Comparison of ENCODE assay signal across 36 mouse cellular contexts in genomic region chr5:128978957-128979356, GRCm38 (mm10). TPM values are rescaled to one million over a fixed set of nuclear protein-coding genes. Genes with fewer than 3 reads are reported as not detected.
A peak's percentile ranks its signal among the peaks of the same experiment; 100 is the strongest.
DNase-seq lines count a peak whose midpoint lies in the region; ATAC-seq and TF ChIP-seq lines count a peak whose summit lies in the region.
"Had no signal": no experiment of that assay in that cellular context is flagged by ENCODE, and none has a peak within 500 bp of the region (broad histone marks: within the 10 kb centered on the region; RNA-seq: fewer than 3 reads in every experiment).

No protein-coding gene starts in this region.

- no peaks in the 10 kb centered on the region for H3K36me3 ChIP-seq in forebrain, postnatal 0 days (ENCODE audit: insufficient read depth)
- no peaks in the 10 kb centered on the region for H3K36me3 ChIP-seq in forebrain, embryonic 16.5 days (ENCODE audit: control insufficient read depth, insufficient read depth)
- no peaks in the 10 kb centered on the region for H3K36me3 ChIP-seq in liver, embryonic 14.5 days (replicated peaks; ENCODE audit: control insufficient read depth, insufficient read depth, low read depth)
- H3K36me3 ChIP-seq in liver, embryonic 11.5 days (ENCODE audit: control insufficient read depth, insufficient read depth, low read length) = no peaks in the 10 kb centered on the region
- no peaks in the 10 kb centered on the region for H3K36me3 ChIP-seq in E14TG2a.4 (ENCODE audit: insufficient read depth, low read length)
- H3K36me3 ChIP-seq in heart, embryonic 12.5 days = no peaks in the 10 kb centered on the region
- H3K36me3 ChIP-seq: embryonic facial prominence, embryonic 10.5 days; embryonic facial prominence, embryonic 15.5 days; forebrain, embryonic 12.5 days; heart, embryonic 10.5 days; limb, embryonic 13.5 days; stomach, embryonic 15.5 days had no signal

- TF ChIP-seq CTCF in forebrain, postnatal 0 days (IDR thresholded peaks at IDR 0.05; ENCODE audit: low read depth) = 0 out of 2 replicates have a peak, but pooled peaks have one; percentile 14
- peak; percentile 38 for TF ChIP-seq CTCF in liver, embryonic 14.5 days (IDR thresholded peaks at IDR 0.05; ENCODE audit: low read depth)
- TF ChIP-seq CTCF in E14TG2a.4 (conservative IDR thresholded peaks at IDR 0.05; ENCODE audit: low read length) = peak; percentile 70

- H3K4me2 ChIP-seq in forebrain, postnatal 0 days (ENCODE audit: low read depth) = no peak overlapping the region
- H3K4me2 ChIP-seq in forebrain, embryonic 16.5 days (ENCODE audit: low read length) = no peak overlapping the region
- no peak overlapping the region for H3K4me2 ChIP-seq in liver, embryonic 14.5 days (ENCODE audit: low read depth)
- no peak overlapping the region for H3K4me2 ChIP-seq in liver, embryonic 11.5 days
- H3K4me2 ChIP-seq in heart, embryonic 12.5 days = no peak overlapping the region
- H3K4me2 ChIP-seq: embryonic facial prominence, embryonic 15.5 days; forebrain, embryonic 12.5 days; hindbrain, embryonic 14.5 days; limb, embryonic 13.5 days; stomach, embryonic 15.5 days had no signal

- WGBS in forebrain, postnatal 0 days = 97% methylated on average over 7 of the region's 7 CpGs
- 100% methylated on average over 7 of the region's 7 CpGs for WGBS in forebrain, embryonic 16.5 days
- 86% methylated on average over 7 of the region's 7 CpGs for WGBS in liver, embryonic 14.5 days (ENCODE audit: insufficient replicate concordance)
- 94% methylated on average over 7 of the region's 7 CpGs for WGBS in liver, embryonic 11.5 days
- WGBS in heart, embryonic 12.5 days = 95% methylated on average over 7 of the region's 7 CpGs

- no peaks in the 10 kb centered on the region for H3K4me1 ChIP-seq in forebrain, postnatal 0 days (ENCODE audit: insufficient read depth)
- no peaks in the 10 kb centered on the region; the same call in 1 of the 2 replicates for H3K4me1 ChIP-seq in forebrain, embryonic 16.5 days (replicated peaks; ENCODE audit: control insufficient read depth, insufficient read depth, low read length)
- 0 out of 4 replicates have a peak, but pooled peaks cover 0 to 2% of the 10 kb centered on the region in 2 experiments for H3K4me1 ChIP-seq in liver, embryonic 14.5 days (replicated peaks; ENCODE audit: control insufficient read depth in 2 of 2, insufficient read depth in 2 of 2, low read length in 1 of 2)
- H3K4me1 ChIP-seq in liver, embryonic 11.5 days (replicated peaks; ENCODE audit: control insufficient read depth, insufficient read depth, low read length) = no peaks in the 10 kb centered on the region
- peaks cover 30% of the 10 kb centered on the region for H3K4me1 ChIP-seq in E14TG2a.4 (replicated peaks; ENCODE audit: low read depth, low read length)
- no peaks in the 10 kb centered on the region for H3K4me1 ChIP-seq in heart, embryonic 12.5 days (replicated peaks)
- H3K4me1 ChIP-seq: heart, embryonic 10.5 days; limb, embryonic 13.5 days; stomach, embryonic 15.5 days had no signal

- H3K4me3 ChIP-seq in forebrain, postnatal 0 days (ENCODE audit: low read depth, low read length) = no peak overlapping the region
- H3K4me3 ChIP-seq in forebrain, embryonic 16.5 days (replicated peaks; ENCODE audit: low read length) = no peak overlapping the region
- no peak overlapping the region for H3K4me3 ChIP-seq in liver, embryonic 14.5 days (ENCODE audit: insufficient read depth in 1 of 2, low read depth in 2 of 2, low read length in 2 of 2)
- H3K4me3 ChIP-seq in liver, embryonic 11.5 days (ENCODE audit: low read depth, low read length) = no peak overlapping the region
- H3K4me3 ChIP-seq in E14TG2a.4 (replicated peaks; ENCODE audit: low read length) = no peak overlapping the region
- no peak overlapping the region for H3K4me3 ChIP-seq in heart, embryonic 12.5 days
- H3K4me3 ChIP-seq: embryonic facial prominence, embryonic 10.5 days; embryonic facial prominence, embryonic 15.5 days; forebrain, embryonic 12.5 days; heart, embryonic 10.5 days; left cerebral cortex, adult 2 months; limb, embryonic 13.5 days; stomach, embryonic 15.5 days had no signal

- no peak overlapping the region for H3K9ac ChIP-seq in forebrain, postnatal 0 days
- H3K9ac ChIP-seq in forebrain, embryonic 16.5 days (replicated peaks; ENCODE audit: low read depth, low read length) = no peak overlapping the region
- H3K9ac ChIP-seq in liver, embryonic 14.5 days (replicated peaks) = no peak overlapping the region
- no peak overlapping the region for H3K9ac ChIP-seq in liver, embryonic 11.5 days (ENCODE audit: low read depth, low read length)
- H3K9ac ChIP-seq in heart, embryonic 12.5 days = no peak overlapping the region
- H3K9ac ChIP-seq: embryonic facial prominence, embryonic 15.5 days; forebrain, embryonic 12.5 days; hindbrain, embryonic 14.5 days; limb, embryonic 13.5 days; stomach, embryonic 15.5 days had no signal

- H3K27me3 ChIP-seq in forebrain, postnatal 0 days (ENCODE audit: insufficient read depth, low read length) = no peaks in the 10 kb centered on the region
- H3K27me3 ChIP-seq in forebrain, embryonic 16.5 days (replicated peaks; ENCODE audit: control insufficient read depth, insufficient read depth, low read length) = peaks cover 3% of the 10 kb centered on the region; the same call in 1 of the 2 replicates
- H3K27me3 ChIP-seq in liver, embryonic 14.5 days (ENCODE audit: control insufficient read depth, insufficient read depth, low read length) = no peaks in the 10 kb centered on the region
- H3K27me3 ChIP-seq in liver, embryonic 11.5 days (replicated peaks; ENCODE audit: control insufficient read depth, insufficient read depth, low read length) = no peaks in the 10 kb centered on the region
- H3K27me3 ChIP-seq in E14TG2a.4 (ENCODE audit: insufficient read depth, low read length) = no peaks in the 10 kb centered on the region; the same call in 1 of the 2 replicates
- no peaks in the 10 kb centered on the region for H3K27me3 ChIP-seq in heart, embryonic 12.5 days (replicated peaks)
- H3K27me3 ChIP-seq: CH12.LX; embryonic facial prominence, embryonic 15.5 days; forebrain, embryonic 12.5 days; limb, embryonic 13.5 days; stomach, embryonic 15.5 days had no signal

- no peak for TF ChIP-seq EP300 in liver, embryonic 14.5 days (IDR thresholded peaks at IDR 0.05; ENCODE audit: low read depth)

- ATAC-seq in forebrain, postnatal 0 days = no peak
- ATAC-seq in forebrain, embryonic 16.5 days = no peak
- ATAC-seq in liver, embryonic 14.5 days (ENCODE audit: insufficient read depth) = no peak
- no peak for ATAC-seq in liver, embryonic 11.5 days (replicated peaks; ENCODE audit: low FRiP score)
- no peak for ATAC-seq in heart, embryonic 12.5 days (ENCODE audit: insufficient number of reproducible peaks, low FRiP score)
- ATAC-seq: lung, postnatal 0 days had no signal

- H3K27ac ChIP-seq in forebrain, postnatal 0 days (ENCODE audit: low read depth, low read length) = no peak overlapping the region
- H3K27ac ChIP-seq in forebrain, embryonic 16.5 days (ENCODE audit: low read length) = no peak overlapping the region
- H3K27ac ChIP-seq in liver, embryonic 14.5 days = no peak overlapping the region
- H3K27ac ChIP-seq in liver, embryonic 11.5 days (ENCODE audit: low read depth, low read length) = no peak overlapping the region
- H3K27ac ChIP-seq in heart, embryonic 12.5 days (ENCODE audit: poor library complexity, severe bottlenecking) = no peak overlapping the region
- H3K27ac ChIP-seq: embryonic facial prominence, embryonic 10.5 days; embryonic facial prominence, embryonic 15.5 days; forebrain, embryonic 12.5 days; heart, embryonic 10.5 days; hindbrain, embryonic 14.5 days; left cerebral cortex, adult 2 months; limb, embryonic 13.5 days; macrophage; stomach, embryonic 15.5 days had no signal

- H3K9me3 ChIP-seq in forebrain, postnatal 0 days (ENCODE audit: low read length) = peaks cover 2% of the 10 kb centered on the region; the same call in 1 of the 2 replicates
- H3K9me3 ChIP-seq in forebrain, embryonic 16.5 days (ENCODE audit: control insufficient read depth, low read length) = no peaks in the 10 kb centered on the region
- no peaks in the 10 kb centered on the region for H3K9me3 ChIP-seq in liver, embryonic 14.5 days (ENCODE audit: control insufficient read depth, low read length)
- H3K9me3 ChIP-seq in liver, embryonic 11.5 days (ENCODE audit: control insufficient read depth, low read length) = peaks cover 5% of the 10 kb centered on the region; the same call in 1 of the 2 replicates
- no peaks in the 10 kb centered on the region for H3K9me3 ChIP-seq in E14TG2a.4 (ENCODE audit: low read length)
- peaks cover 5% of the 10 kb centered on the region; the same call in 1 of the 2 replicates for H3K9me3 ChIP-seq in heart, embryonic 12.5 days (replicated peaks)
- H3K9me3 ChIP-seq: embryonic facial prominence, embryonic 10.5 days; embryonic facial prominence, embryonic 15.5 days; forebrain, embryonic 12.5 days; heart, embryonic 10.5 days; stomach, embryonic 15.5 days had no signal

- no peak for DNase-seq in forebrain, postnatal 0 days
- no peak for DNase-seq in liver, embryonic 14.5 days (ENCODE audit: low read depth in 3 of 3, low spot score in 3 of 3)
- no peak for DNase-seq in liver, embryonic 11.5 days (ENCODE audit: low spot score)
- DNase-seq in ZHBTc4 (ENCODE audit: low read depth, low spot score) = peak; percentile 70
- no peak for DNase-seq in frontal cortex, postnatal 25 days (ENCODE audit: low spot score in 2 of 2)
- DNase-seq: adrenal gland, adult 8-10 months; cerebellum, adult 8-10 months; cerebellum, postnatal 25 days; gastrocnemius, postnatal 25 days; heart, adult 11 months; heart, postnatal 36 days; kidney, adult 8-10 months; kidney, postnatal 10 days; midbrain, embryonic 14.5 days; right cerebral cortex, postnatal 25 days; thymus, adult 2 months; thymus, postnatal 36 days had no signal

RNA-seq across cellular contexts. Expression of gene Rimbp2, which starts 25.7 kb away (rescaled TPM):
- total RNA-seq in forebrain, postnatal 0 days (2014; rRNA removed) = 18.8 and 25.6 TPM in 2 replicates
- polyA plus RNA-seq in forebrain, postnatal 0 days (2015; fragmentation: Nextera tagmentation; extraction: Ambion mirVana) = 3.9 and 4.6 TPM in 2 replicates
- polyA plus RNA-seq in forebrain, embryonic 16.5 days (2015; fragmentation: Nextera tagmentation; extraction: Ambion mirVana) = 3.0 and 4.1 TPM in 2 replicates
- 0.01 and 0.04 TPM in 2 replicates for polyA plus RNA-seq in liver, embryonic 14.5 days (2012; rRNA removed)
- polyA plus RNA-seq in liver, embryonic 14.5 days (2014; fragmentation: Nextera tagmentation; extraction: Ambion mirVana) = not detected in 2 replicates
- 0.12 and 0.37 TPM in 2 replicates for polyA plus RNA-seq in liver, embryonic 11.5 days (2014; fragmentation: Nextera tagmentation; extraction: Ambion mirVana)
- 0.10 and 0.13 TPM in 2 replicates for polyA plus RNA-seq in heart, embryonic 12.5 days (2016; fragmentation: Nextera tagmentation; extraction: Ambion mirVana)
- total RNA-seq: CH12.LX; gastrocnemius, adult 18-20 months; gastrocnemius, postnatal 25 days; megakaryocyte-erythroid progenitor cell, adult 5-6 weeks; neutrophil, adult 5-6 weeks had no signal
- polyA plus RNA-seq: C2C12; liver, embryonic 16.5 days; lung, postnatal 0 days; macrophage had no signal

RNA-seq across cellular contexts. Expression of gene Stx2, which starts 29.4 kb away (rescaled TPM):
- 17.4 and 18.5 TPM in 2 replicates for total RNA-seq in forebrain, postnatal 0 days (2014; rRNA removed)
- 9.4 and 12.5 TPM in 2 replicates for polyA plus RNA-seq in forebrain, postnatal 0 days (2015; fragmentation: Nextera tagmentation; extraction: Ambion mirVana)
- 15.3 and 18.0 TPM in 2 replicates for polyA plus RNA-seq in forebrain, embryonic 16.5 days (2015; fragmentation: Nextera tagmentation; extraction: Ambion mirVana)
- polyA plus RNA-seq in liver, embryonic 14.5 days (2012; rRNA removed) = 66.6 and 75.0 TPM in 2 replicates
- 68.1 and 74.2 TPM in 2 replicates for polyA plus RNA-seq in liver, embryonic 14.5 days (2014; fragmentation: Nextera tagmentation; extraction: Ambion mirVana)
- polyA plus RNA-seq in liver, embryonic 11.5 days (2014; fragmentation: Nextera tagmentation; extraction: Ambion mirVana) = 87.3 and 98.4 TPM in 2 replicates
- polyA plus RNA-seq in heart, embryonic 12.5 days (2016; fragmentation: Nextera tagmentation; extraction: Ambion mirVana) = 19.3 and 21.3 TPM in 2 replicates

RNA-seq across cellular contexts. Expression of gene Ran, which starts 40.9 kb away (rescaled TPM):
- total RNA-seq in forebrain, postnatal 0 days (2014; rRNA removed) = 258 and 312 TPM in 2 replicates
- 330 and 336 TPM in 2 replicates for polyA plus RNA-seq in forebrain, postnatal 0 days (2015; fragmentation: Nextera tagmentation; extraction: Ambion mirVana)
- polyA plus RNA-seq in forebrain, embryonic 16.5 days (2015; fragmentation: Nextera tagmentation; extraction: Ambion mirVana) = 436 and 440 TPM in 2 replicates
- polyA plus RNA-seq in liver, embryonic 14.5 days (2012; rRNA removed) = 221 and 273 TPM in 2 replicates
- 461 and 495 TPM in 2 replicates for polyA plus RNA-seq in liver, embryonic 14.5 days (2014; fragmentation: Nextera tagmentation; extraction: Ambion mirVana)
- 878 and 928 TPM in 2 replicates for polyA plus RNA-seq in liver, embryonic 11.5 days (2014; fragmentation: Nextera tagmentation; extraction: Ambion mirVana)
- 426 and 432 TPM in 2 replicates for polyA plus RNA-seq in heart, embryonic 12.5 days (2016; fragmentation: Nextera tagmentation; extraction: Ambion mirVana)

Comparison
In these comparisons a context has a peak if more than half of its experiments do, and no peak if none do; other contexts are left out.
1. CTCF ChIP-seq: peak in every context shown above with its lines; median percentile 70 in E14TG2a.4; 38 in liver, embryonic 14.5 days; 14 in forebrain, postnatal 0 days.